Mouse (Mus musculus) lung, adult 10 weeks (tissue): ENCODE results near the gene Hfe. TPM values are rescaled to one million over a fixed set of nuclear protein-coding genes. Genes with fewer than 3 reads are reported as not detected.

Experiments
- polyA plus RNA-seq: library from polyadenylated mRNA; stranded (reverse); fragments of 350-450 nt; fragmentation: Illumina TruSeq; extraction: RNeasy Lipid Tissue Mini Kit (QIAGEN cat#74804); gene quantifications from one replicate; pipeline ENCODE4 v1.2.3, GENCODE M21; 2014; ENCODE audit warnings: low read depth, low replicate concordance; ENCODE audit not compliant: insufficient read depth

Hfe gene
- 21.9 TPM for polyA plus RNA-seq

GRCm38 (mm10) chr13:23710374-23711089 is at the start of gene Hfe:
Hfe (minus strand) TSS chr13:23710854.

DNA sequence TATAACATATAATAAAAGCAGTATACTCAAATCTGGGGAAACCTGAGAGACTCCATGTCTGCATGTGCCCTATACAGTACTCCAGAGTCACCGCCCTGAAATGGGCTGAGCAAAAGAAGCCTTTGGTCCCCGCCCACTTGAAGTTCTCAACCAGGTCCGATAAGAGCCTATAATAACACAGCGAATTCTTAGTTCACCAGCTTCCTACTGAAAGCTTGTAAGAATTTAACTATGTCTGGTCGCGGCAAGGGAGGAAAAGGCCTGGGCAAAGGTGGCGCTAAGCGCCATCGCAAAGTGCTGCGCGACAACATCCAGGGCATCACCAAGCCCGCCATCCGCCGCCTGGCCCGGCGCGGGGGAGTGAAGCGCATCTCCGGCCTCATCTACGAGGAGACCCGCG is 46.1 kb upstream of the Hfe start, which contains the start of gene Hist1h4b:
Gene Hist1h4b, plus strand, starts transcription at position 224 of the 400 bp plus-strand sequence.

DNA sequence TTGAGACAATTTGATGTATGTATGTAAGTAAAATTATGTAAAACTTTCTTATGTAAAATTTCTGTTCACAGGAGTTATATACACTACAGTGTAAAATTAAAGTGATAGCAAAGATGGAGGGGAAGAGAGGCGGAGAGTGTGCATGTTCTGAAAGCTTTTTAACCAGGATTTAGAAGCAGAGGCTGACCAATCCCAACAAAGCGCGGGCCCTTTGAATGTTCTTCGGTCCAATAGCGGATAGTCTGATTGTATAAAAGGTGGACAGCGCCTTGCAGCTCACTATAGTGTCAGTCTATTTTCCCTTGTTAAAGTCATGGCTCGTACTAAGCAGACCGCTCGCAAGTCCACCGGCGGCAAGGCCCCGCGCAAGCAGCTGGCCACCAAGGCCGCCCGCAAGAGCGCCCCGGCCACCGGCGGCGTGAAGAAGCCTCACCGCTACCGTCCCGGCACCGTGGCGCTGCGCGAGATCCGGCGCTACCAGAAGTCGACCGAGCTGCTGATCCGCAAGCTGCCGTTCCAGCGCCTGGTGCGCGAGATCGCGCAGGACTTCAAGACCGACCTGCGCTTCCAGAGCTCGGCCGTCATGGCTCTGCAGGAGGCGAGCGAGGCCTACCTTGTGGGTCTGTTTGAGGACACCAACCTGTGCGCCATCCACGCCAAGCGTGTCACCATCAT is 41.5 kb upstream of the Hfe start, which contains the start of gene Hist1h3b:
Gene Hist1h3b, plus strand, starts transcription at position 201 of the 675 bp plus-strand sequence.

GRCm38 (mm10) chr13:23750839-23751477 is 40.3 kb upstream of the Hfe start, which contains the start of gene Hist1h2ab:
Hist1h2ab (plus strand) TSS chr13:23751126.

DNA sequence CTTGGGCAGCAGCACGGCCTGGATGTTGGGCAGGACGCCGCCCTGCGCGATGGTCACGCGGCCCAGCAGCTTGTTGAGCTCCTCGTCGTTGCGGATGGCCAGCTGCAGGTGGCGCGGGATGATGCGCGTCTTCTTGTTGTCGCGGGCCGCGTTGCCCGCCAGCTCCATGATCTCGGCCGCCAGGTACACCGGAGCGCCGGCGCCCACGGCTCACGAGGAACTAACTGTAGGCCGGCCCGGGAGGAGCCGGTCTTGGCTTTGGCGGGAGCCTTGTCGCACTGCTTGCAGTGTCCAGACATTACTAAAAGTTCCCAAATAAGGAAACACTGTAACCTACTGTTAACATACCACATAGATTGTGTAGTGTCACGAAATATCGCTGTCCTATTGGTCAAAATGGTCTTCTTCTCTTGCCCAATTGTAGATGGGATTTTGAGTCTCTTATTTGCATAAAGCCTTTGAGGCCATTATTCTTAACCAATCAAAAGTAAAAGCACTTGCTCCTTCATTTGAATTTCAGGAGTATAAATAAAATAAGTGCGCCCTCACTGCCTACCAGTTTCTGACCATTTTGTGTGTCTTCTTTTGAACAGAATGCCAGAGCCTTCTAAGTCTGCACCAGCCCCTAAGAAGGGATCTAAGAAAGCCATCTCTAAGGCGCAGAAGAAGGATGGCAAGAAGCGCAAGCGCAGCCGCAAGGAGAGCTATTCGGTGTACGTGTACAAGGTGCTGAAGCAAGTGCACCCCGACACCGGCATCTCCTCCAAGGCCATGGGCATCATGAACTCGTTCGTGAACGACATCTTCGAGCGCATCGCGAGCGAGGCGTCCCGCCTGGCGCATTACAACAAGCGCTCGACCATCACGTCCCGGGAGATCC is 35.8 kb upstream of the Hfe start, which contains the start of gene Hist1h2bb:
Gene Hist1h2bb, plus strand, starts transcription at position 534 of the 880 bp plus-strand sequence.

DNA sequence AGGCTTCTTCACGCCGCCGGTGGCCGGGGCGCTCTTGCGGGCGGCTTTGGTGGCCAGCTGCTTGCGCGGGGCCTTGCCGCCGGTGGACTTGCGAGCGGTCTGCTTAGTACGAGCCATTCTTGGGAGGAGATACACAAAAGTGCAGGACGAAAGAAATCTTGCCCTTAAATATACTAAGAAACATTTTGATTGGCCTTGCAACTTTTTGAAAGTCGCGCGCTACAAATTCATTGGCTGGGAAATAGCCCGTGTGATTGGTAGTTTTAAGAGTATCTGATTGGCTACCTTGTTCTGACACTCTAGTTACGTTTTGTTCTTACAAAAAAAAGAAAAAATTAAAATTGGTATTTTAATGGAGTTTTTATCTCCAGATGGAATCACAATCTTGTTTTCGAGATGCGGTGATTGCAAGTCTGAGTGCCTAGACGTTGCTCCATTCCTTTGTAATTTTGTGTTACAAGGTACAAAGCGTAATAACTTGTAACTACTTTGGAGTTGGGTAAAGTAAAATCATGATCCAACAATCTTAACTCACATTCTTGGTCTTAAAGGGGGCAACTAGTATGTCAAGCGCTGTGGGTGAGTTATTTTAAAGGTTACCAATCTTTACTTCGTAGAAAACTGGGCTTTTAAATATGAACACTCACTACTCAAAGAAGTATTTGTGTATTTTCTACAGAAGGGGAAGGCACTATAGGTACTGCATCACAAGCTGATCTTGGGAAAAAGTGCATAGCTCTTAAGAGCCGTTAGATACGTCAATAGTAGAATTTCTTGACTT is 34.9 kb upstream of the Hfe start, which contains the start of gene Hist1h3c:
Gene Hist1h3c, minus strand, starts transcription at position 222 of the 781 bp plus-strand sequence.

DNA sequence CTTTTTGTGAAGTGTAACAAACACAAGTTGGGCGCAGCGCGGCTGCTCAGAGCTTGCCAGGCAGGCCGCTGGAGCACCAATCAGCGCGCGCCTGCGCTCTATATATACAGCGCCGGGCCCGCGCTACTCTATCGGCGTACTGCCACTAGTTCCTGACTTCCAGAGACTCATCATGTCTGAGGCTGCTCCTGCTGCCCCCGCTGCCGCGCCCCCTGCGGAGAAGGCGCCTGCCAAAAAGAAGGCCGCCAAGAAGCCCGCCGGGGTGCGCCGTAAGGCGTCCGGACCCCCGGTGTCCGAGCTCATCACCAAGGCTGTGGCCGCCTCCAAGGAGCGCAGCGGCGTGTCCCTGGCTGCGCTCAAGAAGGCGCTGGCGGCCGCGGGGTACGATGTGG is 28.0 kb upstream of the Hfe start, which contains the start of gene Hist1h1c:
Gene Hist1h1c, plus strand, starts transcription at position 132 of the 392 bp plus-strand sequence.

DNA sequence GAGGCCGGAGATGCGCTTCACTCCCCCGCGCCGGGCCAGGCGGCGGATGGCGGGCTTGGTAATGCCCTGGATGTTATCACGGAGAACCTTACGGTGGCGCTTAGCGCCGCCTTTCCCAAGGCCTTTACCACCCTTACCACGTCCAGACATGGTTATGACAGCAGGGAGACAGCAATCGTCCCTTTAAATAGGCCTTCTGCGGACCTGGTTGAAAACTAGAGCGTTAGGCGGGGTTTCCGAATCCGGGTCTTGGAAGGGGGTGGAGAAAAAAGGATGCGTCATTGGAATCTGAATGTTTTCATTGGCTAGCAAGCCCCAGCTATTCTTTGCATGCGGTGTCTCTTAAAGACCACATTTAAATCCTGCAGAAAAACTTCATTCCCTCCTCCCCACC is 12.4 kb downstream of the Hfe start, which contains the start of gene Hist1h4c:
Gene Hist1h4c, minus strand, starts transcription at position 155 of the 394 bp plus-strand sequence.

GRCm38 (mm10) chr13:23695514-23695913 is 15.1 kb downstream of the Hfe start, which contains the start of gene Hist1h1t:
Hist1h1t (plus strand) TSS chr13:23695814.

GRCm38 (mm10) chr13:23683755-23684281 is 26.8 kb downstream of the Hfe start, which contains the start of the genes Hist1h2ac and Hist1h2bc:
Hist1h2ac (minus strand) TSS chr13:23683948.
Hist1h2bc (plus strand) TSS chr13:23684199.

Other genes starting within 250 kb of the Hfe start
- gene Btn1a1, start 245.0 kb downstream of the Hfe start, polyA plus RNA-seq = not detected
- gene Btn2a2, start 222.0 kb downstream of the Hfe start, polyA plus RNA-seq = not detected
- 16.1 TPM for gene Hist1h4h, start 179.8 kb downstream of the Hfe start, polyA plus RNA-seq
- not detected for gene Hist1h2af, start 176.9 kb downstream of the Hfe start, polyA plus RNA-seq
- not detected for gene Hist1h3g, start 175.4 kb downstream of the Hfe start, polyA plus RNA-seq
- gene Hist1h2bh, start 167.5 kb downstream of the Hfe start, polyA plus RNA-seq = 0.28 TPM
- gene Hist1h3f, start 166.8 kb downstream of the Hfe start, polyA plus RNA-seq = not detected
- not detected for gene Hist1h4f, start 159.2 kb downstream of the Hfe start, polyA plus RNA-seq
- gene Hist1h1d, start 157.6 kb downstream of the Hfe start, polyA plus RNA-seq = 0.08 TPM
- gene Hist1h3e, start 148.5 kb downstream of the Hfe start, polyA plus RNA-seq = not detected
- gene Hist1h2ae, start 139.6 kb downstream of the Hfe start, polyA plus RNA-seq = not detected
- gene Hist1h2bg, start 139.5 kb downstream of the Hfe start, polyA plus RNA-seq = 1.5 TPM
- gene Hist1h2bf, start 136.7 kb downstream of the Hfe start, polyA plus RNA-seq = not detected
- not detected for gene Hist1h2ad, start 136.5 kb downstream of the Hfe start, polyA plus RNA-seq
- gene Hist1h3d, start 135.1 kb downstream of the Hfe start, polyA plus RNA-seq = 1.1 TPM
- not detected for gene Hist1h4d, start 129.3 kb downstream of the Hfe start, polyA plus RNA-seq
- 2.7 TPM for gene Hist1h2be, start 89.7 kb downstream of the Hfe start, polyA plus RNA-seq
- gene Hist1h1e, start 88.3 kb downstream of the Hfe start, polyA plus RNA-seq = 0.40 TPM
- gene Hist1h2ac, start 26.9 kb downstream of the Hfe start, polyA plus RNA-seq = 0.25 TPM
- 123 TPM for gene Hist1h2bc, start 26.7 kb downstream of the Hfe start, polyA plus RNA-seq
- gene Hist1h1t, start 15.0 kb downstream of the Hfe start, polyA plus RNA-seq = not detected
- gene Hist1h4c, start 12.4 kb downstream of the Hfe start, polyA plus RNA-seq = 0.68 TPM
- gene Hist1h1c, start 28.0 kb upstream of the Hfe start, polyA plus RNA-seq = 58.8 TPM
- not detected for gene Hist1h3c, start 34.7 kb upstream of the Hfe start, polyA plus RNA-seq
- not detected for gene Hist1h2bb, start 35.9 kb upstream of the Hfe start, polyA plus RNA-seq
- gene Hist1h2ab, start 40.3 kb upstream of the Hfe start, polyA plus RNA-seq = not detected
- gene Hist1h3b, start 41.4 kb upstream of the Hfe start, polyA plus RNA-seq = not detected
- gene Hist1h4b, start 46.2 kb upstream of the Hfe start, polyA plus RNA-seq = not detected
- not detected for gene Hist1h4a, start 50.4 kb upstream of the Hfe start, polyA plus RNA-seq
- not detected for gene Hist1h3a, start 51.5 kb upstream of the Hfe start, polyA plus RNA-seq
- gene Hist1h1a, start 52.8 kb upstream of the Hfe start, polyA plus RNA-seq = not detected
- gene Trim38, start 59.1 kb upstream of the Hfe start, polyA plus RNA-seq = not detected
- gene Slc17a2, start 96.1 kb upstream of the Hfe start, polyA plus RNA-seq = 0.34 TPM
- gene Slc17a3, start 128.6 kb upstream of the Hfe start, polyA plus RNA-seq = not detected
- not detected for gene Slc17a1, start 156.9 kb upstream of the Hfe start, polyA plus RNA-seq
- gene Slc17a4, start 204.2 kb upstream of the Hfe start, polyA plus RNA-seq = not detected
- gene Hist1h2ba, start 223.3 kb upstream of the Hfe start, polyA plus RNA-seq = not detected
- not detected for gene Hist1h2aa, start 223.6 kb upstream of the Hfe start, polyA plus RNA-seq